Mouse (Mus musculus) liver, adult 2 months (tissue): ENCODE results near the gene Upf3b.
A peak's percentile ranks its signal among the peaks of the same experiment; 100 is the strongest.

Experiments used
- CTCF ChIP-seq: fragments of 200-500 bp; IDR thresholded peaks from 2 replicates; pipeline ENCODE4 v1.5.1; 2011; ENCODE audit warnings: low read depth, low read length, control low read depth
- POLR2A ChIP-seq: fragments of 200-500 bp; IDR thresholded peaks from 2 replicates; pipeline ENCODE4 v1.6.1; 2011; ENCODE audit warnings: low read length, control low read depth; ENCODE audit not compliant: insufficient read depth; ENCODE audit errors: extremely low read depth

DNA sequence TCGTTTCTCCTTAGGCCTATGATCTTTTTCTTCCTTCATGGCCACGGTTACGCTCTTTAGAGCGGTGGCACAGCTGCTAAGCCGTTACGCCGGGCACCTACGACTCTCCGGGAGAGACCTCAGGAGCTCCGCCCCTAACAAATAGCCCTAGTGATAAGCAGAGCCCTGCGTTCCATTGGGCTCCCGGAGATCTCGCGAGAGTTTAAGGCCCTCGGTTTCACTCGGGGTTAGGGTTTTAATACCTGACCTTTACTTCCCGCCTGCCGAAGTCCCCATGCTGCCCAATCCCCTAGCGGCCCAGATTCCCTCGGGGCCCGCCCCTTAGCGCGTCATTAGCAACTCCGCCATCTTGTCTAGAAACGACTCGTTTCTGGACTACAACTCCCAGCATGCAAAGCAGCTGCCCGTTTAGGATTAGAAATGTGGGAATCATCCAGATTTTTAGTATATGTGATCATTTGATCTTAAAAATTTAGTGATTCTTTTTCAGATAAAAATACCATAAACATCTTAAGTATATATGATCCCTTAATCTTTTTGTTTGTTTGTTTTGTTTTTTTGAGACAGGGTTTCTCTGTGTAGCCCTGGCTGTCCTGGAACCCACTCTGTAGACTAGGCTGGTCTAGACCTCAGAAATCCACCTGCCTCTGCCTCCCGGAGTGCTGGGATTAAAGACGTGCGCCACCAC lies at the start of gene Upf3b:
- peak; percentile 68; the same call in 1 of the 2 replicates for TF ChIP-seq POLR2A
- no peak for TF ChIP-seq CTCF
